Mouse (Mus musculus) liver, embryonic 12.5 days (tissue): Measurements from ENCODE around the gene Man1b1. TPM values are rescaled to one million over a fixed set of nuclear protein-coding genes. Genes with fewer than 3 reads are reported as not detected.

ENCODE experiments used
- ATAC-seq: fragments of 200-750 bp; cut with Nextera tagmentation; 2 replicates; pipeline ENCODE4 v1.8.0; 2017; ENCODE audit warnings: moderate number of reproducible peaks, mild to moderate bottlenecking, moderate library complexity
- H3K27ac ChIP-seq: fragments of 300-500 bp; sonication (generic); 2 replicates; pipeline ENCODE4 v1.5.1; 2016; ENCODE audit warnings: mild to moderate bottlenecking
- H3K27me3 ChIP-seq: fragments of 300-500 bp; sonication (generic); replicated peaks from 2 replicates; pipeline ENCODE4 v1.6.1; 2016; ENCODE audit warnings: mild to moderate bottlenecking, moderate library complexity
- H3K36me3 ChIP-seq: fragments of 300-500 bp; sonication (generic); 2 replicates; pipeline ENCODE4 v1.6.1; 2016; ENCODE audit warnings: mild to moderate bottlenecking, moderate library complexity
- H3K4me1 ChIP-seq: fragments of 300-500 bp; sonication (generic); 2 replicates; pipeline ENCODE4 v1.6.1; 2016
- H3K4me2 ChIP-seq: fragments of 300-500 bp; sonication (generic); 2 replicates; pipeline ENCODE4 v1.6.1; 2016; ENCODE audit warnings: mild to moderate bottlenecking, moderate library complexity
- H3K4me3 ChIP-seq: fragments of 300-500 bp; sonication (generic); 2 replicates; pipeline ENCODE4 v1.5.1; 2016; ENCODE audit warnings: mild to moderate bottlenecking, moderate library complexity
- H3K9ac ChIP-seq: fragments of 300-500 bp; sonication (generic); 2 replicates; pipeline ENCODE4 v1.6.1; 2016; ENCODE audit warnings: mild to moderate bottlenecking, moderate library complexity
- H3K9me3 ChIP-seq: fragments of 300-500 bp; sonication (generic); replicated peaks from 2 replicates; pipeline ENCODE4 v1.6.1; 2016; ENCODE audit warnings: mild to moderate bottlenecking, moderate library complexity
- WGBS: fragments of 180-500 bp; shearing (Covaris S2); methylation state at CpG from one replicate; pipeline ENCODE4 v1.1.7; 2016; ENCODE audit not compliant: insufficient replicate concordance; 5-methylcytosine and 5-hydroxymethylcytosine counted together
- polyA plus RNA-seq: library from polyadenylated mRNA; unstranded; fragments of >200 nt; fragmentation: Nextera tagmentation; extraction: Ambion mirVana; gene quantifications from 2 replicates; pipeline ENCODE4 v1.2.1, GENCODE M21; 2016

Gene Man1b1
- polyA plus RNA-seq, 1 experiment from 2014 or later, result 30.5 TPM

DNA sequence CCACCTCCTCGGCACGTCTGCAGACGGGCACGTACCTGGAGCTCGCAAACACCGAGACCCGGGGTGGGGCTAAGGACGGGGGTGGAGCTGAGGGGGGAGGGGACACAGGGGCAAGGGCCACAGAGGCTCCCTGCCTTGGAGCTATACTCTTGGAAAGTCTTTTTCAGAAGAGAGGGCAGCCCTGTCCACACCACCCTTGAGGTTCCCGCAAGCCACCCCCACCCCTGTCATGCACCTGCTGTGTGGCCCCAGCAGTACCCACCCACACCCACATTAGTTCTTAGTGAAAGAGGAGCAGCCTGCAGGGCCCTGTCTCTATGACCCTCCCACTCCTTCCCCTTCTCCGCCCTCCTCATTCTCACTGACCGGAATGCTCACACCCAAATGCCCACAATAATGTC, 20.6 kb upstream of the Man1b1 start:
- no peak overlapping the region for H3K4me3 ChIP-seq
- H3K9me3 ChIP-seq, result no peaks in the 10 kb centered on the region
- 6% methylated on average over 11 of the region's 11 CpGs for WGBS
- H3K4me1 ChIP-seq, result no peaks in the 10 kb centered on the region
- H3K4me2 ChIP-seq, result no peak overlapping the region
- peaks cover 98% of the 10 kb centered on the region for H3K27me3 ChIP-seq
- H3K36me3 ChIP-seq, result no peaks in the 10 kb centered on the region
- H3K27ac ChIP-seq, result no peak overlapping the region
- no peak for ATAC-seq
- H3K9ac ChIP-seq, result no peak overlapping the region

- no peak overlapping the region for H3K9ac ChIP-seq
- no peaks in the 10 kb centered on the region for H3K9me3 ChIP-seq
- peaks cover 8% of the 10 kb centered on the region for H3K4me1 ChIP-seq
- no peak overlapping the region for H3K27ac ChIP-seq
- H3K4me3 ChIP-seq, result peak overlapping the region; percentile 30
- ATAC-seq, result no peak
- H3K36me3 ChIP-seq, result no peaks in the 10 kb centered on the region
- H3K27me3 ChIP-seq, result peaks cover 90% of the 10 kb centered on the region
- 8% methylated on average over 31 of the region's 31 CpGs for WGBS
- peak overlapping the region; percentile 61 for H3K4me2 ChIP-seq
Observed at GRCm38 (mm10) chr2:25318119-25318966, 13.8 kb upstream of the Man1b1 start.

- Histone ChIP-seq H3K36me3 (no peaks in the 10 kb centered on the region), H3K27me3 (peaks cover 82% of the 10 kb centered on the region), H3K27ac (no peak within 1 kb of the TSS), H3K4me3 (peak within 1 kb of the TSS; percentile 30), H3K4me2 (peak within 1 kb of the TSS; percentile 61), H3K9ac (no peak within 1 kb of the TSS), H3K4me1 (peaks cover 8% of the 10 kb centered on the region), H3K9me3 (no peaks in the 10 kb centered on the region)
- ATAC-seq, result no peak
- 9% methylated on average over 58 of the region's 58 CpGs for WGBS
Observed at GRCm38 (mm10) chr2:25318971-25319773, 13.0 kb upstream of the Man1b1 start, which contains the start of gene Grin1. Gene Grin1 (minus strand): TSS chr2:25319187.

- Histone ChIP-seq H3K4me3 (no peak overlapping the region), H3K36me3 (no peaks in the 10 kb centered on the region), H3K9ac (no peak overlapping the region), H3K9me3 (no peaks in the 10 kb centered on the region), H3K4me2 (no peak overlapping the region), H3K4me1 (peaks cover 8% of the 10 kb centered on the region), H3K27ac (no peak overlapping the region), H3K27me3 (peaks cover 78% of the 10 kb centered on the region)
- ATAC-seq, result no peak
- WGBS, result 23% methylated on average over 2 of the region's 2 CpGs
Observed at GRCm38 (mm10) chr2:25320084-25320483, 12.1 kb upstream of the Man1b1 start.

DNA sequence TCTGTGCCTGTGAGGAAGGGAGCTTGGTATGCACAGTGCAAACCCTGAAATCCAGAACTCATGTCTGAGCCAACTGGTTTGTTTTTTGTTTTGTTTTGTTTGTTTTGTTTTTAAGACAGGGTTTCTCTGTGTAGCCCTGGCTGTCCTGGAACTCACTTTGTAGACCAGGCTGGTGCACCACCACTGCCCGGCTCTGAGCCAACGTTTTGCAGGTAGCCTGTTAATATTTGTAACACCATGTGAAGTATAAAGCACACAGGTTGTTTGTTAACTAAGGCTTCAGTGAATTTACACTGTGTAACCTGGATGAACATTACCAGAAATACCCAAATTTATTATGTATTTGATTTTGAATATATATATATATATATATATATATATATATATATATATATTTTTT, 6.1 kb upstream of the Man1b1 start:
- Histone ChIP-seq H3K9ac (no peak overlapping the region), H3K36me3 (no peaks in the 10 kb centered on the region), H3K4me1 (peaks cover under 1% of the 10 kb centered on the region; the same call in 1 of the 2 replicates), H3K27me3 (peaks cover 24% of the 10 kb centered on the region; the same call in 1 of the 2 replicates), H3K9me3 (no peaks in the 10 kb centered on the region), H3K4me3 (no peak overlapping the region), H3K4me2 (no peak overlapping the region), H3K27ac (no peak overlapping the region)
- 62% methylated on average over 2 of the region's 2 CpGs for WGBS
- no peak for ATAC-seq

DNA sequence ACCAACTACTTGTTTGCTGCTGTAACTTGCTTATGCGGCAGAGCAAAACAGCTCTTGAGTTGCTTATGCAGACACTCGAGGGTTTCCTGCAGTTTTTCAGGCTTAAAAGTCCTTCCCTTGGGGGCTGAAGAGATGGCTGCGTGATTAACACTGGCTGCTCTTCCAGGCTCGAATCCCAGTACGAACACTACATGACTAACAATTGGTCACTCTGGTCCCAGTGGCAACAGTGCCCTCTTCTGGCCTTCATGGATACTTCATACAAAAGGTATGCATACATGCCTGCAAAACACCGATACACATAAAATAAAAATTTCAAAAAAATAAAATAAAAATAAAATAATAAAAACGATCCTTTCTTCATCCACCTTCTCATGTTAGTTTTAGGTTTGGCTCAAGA, 3.7 kb upstream of the Man1b1 start:
- Histone ChIP-seq H3K4me1 (peaks cover 14% of the 10 kb centered on the region), H3K9ac (no peak overlapping the region), H3K36me3 (peaks cover 1% of the 10 kb centered on the region; the same call in 1 of the 2 replicates), H3K27me3 (peaks cover 11% of the 10 kb centered on the region; the same call in 1 of the 2 replicates), H3K4me3 (no peak overlapping the region), H3K9me3 (no peaks in the 10 kb centered on the region), H3K27ac (no peak overlapping the region), H3K4me2 (no peak overlapping the region)
- 39% methylated on average over 7 of the region's 7 CpGs for WGBS
- no peak for ATAC-seq

GRCm38 (mm10) chr2:25331470-25331869, 668 bp upstream of the Man1b1 start:
- Histone ChIP-seq H3K27ac (no peak overlapping the region), H3K4me1 (peaks cover 27% of the 10 kb centered on the region), H3K4me2 (peak overlapping the region; percentile 88), H3K9ac (peak overlapping the region; percentile 87), H3K4me3 (peak overlapping the region; percentile 90), H3K27me3 (peaks cover 4% of the 10 kb centered on the region; the same call in 1 of the 2 replicates), H3K36me3 (peaks cover 31% of the 10 kb centered on the region), H3K9me3 (no peaks in the 10 kb centered on the region)
- no peak for ATAC-seq
- 38% methylated on average over 9 of the region's 9 CpGs for WGBS

DNA sequence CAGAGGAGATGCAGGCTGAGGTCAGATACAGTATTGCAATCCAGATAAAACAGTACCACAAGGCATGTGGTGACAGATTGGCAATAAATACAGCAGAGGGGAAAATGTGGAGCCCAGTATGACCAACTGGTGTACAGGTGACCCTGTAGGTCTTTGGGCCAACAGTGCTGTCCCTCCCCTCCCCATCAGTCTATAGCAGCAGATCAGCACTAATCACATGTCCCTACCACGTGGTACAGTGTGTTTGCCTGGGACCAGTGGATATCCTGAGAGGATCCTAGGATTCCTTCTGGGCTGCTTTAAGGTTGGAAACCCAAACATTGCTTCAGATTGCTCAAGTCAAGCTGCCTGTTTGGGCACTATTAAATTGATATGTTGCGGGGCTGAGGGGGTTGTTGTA, 1.4 kb downstream of the Man1b1 start:
- H3K4me1 ChIP-seq, result peaks cover 27% of the 10 kb centered on the region
- no peaks in the 10 kb centered on the region for H3K27me3 ChIP-seq
- peak overlapping the region; percentile 88 for H3K4me2 ChIP-seq
- peak overlapping the region; percentile 82; the same call in 1 of the 2 replicates for H3K27ac ChIP-seq
- 77% methylated on average over 2 of the region's 2 CpGs for WGBS
- H3K9me3 ChIP-seq, result no peaks in the 10 kb centered on the region
- peaks cover 52% of the 10 kb centered on the region for H3K36me3 ChIP-seq
- H3K4me3 ChIP-seq, result peak overlapping the region; percentile 90
- peak overlapping the region; percentile 87 for H3K9ac ChIP-seq
- no peak for ATAC-seq

DNA sequence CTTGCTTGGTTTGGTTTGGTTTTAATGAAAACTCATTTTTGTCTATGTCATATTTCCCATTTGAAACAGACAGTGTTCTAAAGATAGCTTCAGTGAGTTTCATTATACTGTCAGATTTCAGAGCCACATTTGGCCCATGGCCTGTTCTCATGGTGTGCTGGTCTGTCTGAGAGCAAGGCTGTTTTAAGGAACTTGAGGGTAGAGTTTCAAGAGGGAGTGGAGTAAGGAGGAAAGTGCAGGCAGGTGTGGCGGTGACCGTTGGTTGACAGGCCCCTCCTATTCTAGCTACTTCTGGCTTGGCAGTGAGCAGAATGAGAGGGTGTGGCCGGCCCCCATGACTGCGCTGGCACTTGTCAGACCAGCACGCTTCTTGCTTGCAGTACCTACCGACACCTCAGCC, 6.2 kb downstream of the Man1b1 start:
- WGBS, result 87% methylated on average over 6 of the region's 6 CpGs
- peaks cover 14% of the 10 kb centered on the region for H3K4me1 ChIP-seq
- no peak overlapping the region for H3K4me3 ChIP-seq
- H3K9me3 ChIP-seq, result no peaks in the 10 kb centered on the region
- H3K27ac ChIP-seq, result no peak overlapping the region
- H3K9ac ChIP-seq, result no peak overlapping the region
- no peak for ATAC-seq
- no peaks in the 10 kb centered on the region for H3K27me3 ChIP-seq
- H3K36me3 ChIP-seq, result peaks cover 93% of the 10 kb centered on the region
- H3K4me2 ChIP-seq, result no peak overlapping the region

DNA sequence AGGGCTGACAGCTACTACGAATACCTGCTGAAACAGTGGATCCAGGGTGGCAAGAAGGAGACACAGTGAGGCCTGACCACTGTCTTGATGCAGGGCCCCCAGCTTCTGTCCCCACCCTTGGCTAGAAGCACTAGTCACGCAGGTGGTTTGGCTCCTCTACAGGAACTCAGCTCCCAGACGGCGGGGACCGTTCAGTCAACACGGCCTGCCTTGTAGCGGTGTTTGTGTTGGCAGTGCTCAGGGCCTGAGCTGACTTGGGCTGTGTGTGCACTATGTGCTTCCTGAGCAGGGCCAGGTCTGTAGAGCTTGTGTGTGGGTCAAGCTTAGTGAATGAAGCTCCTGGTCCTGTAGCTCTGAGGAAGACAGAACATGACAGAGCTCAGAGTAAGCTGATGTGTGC, 16.0 kb downstream of the Man1b1 start:
- H3K4me1 ChIP-seq, result no peaks in the 10 kb centered on the region
- H3K9me3 ChIP-seq, result no peaks in the 10 kb centered on the region
- H3K4me3 ChIP-seq, result no peak overlapping the region
- WGBS, result 92% methylated on average over 7 of the region's 7 CpGs
- H3K4me2 ChIP-seq, result no peak overlapping the region
- H3K27ac ChIP-seq, result no peak overlapping the region
- peaks cover 97% of the 10 kb centered on the region for H3K36me3 ChIP-seq
- H3K9ac ChIP-seq, result no peak overlapping the region
- no peaks in the 10 kb centered on the region for H3K27me3 ChIP-seq
- ATAC-seq, result no peak

- Histone ChIP-seq H3K4me1 (no peaks in the 10 kb centered on the region), H3K27ac (no peak overlapping the region), H3K4me2 (no peak overlapping the region), H3K36me3 (peaks cover 96% of the 10 kb centered on the region), H3K27me3 (no peaks in the 10 kb centered on the region), H3K9me3 (no peaks in the 10 kb centered on the region), H3K9ac (no peak overlapping the region), H3K4me3 (no peak overlapping the region)
- 87% methylated on average over 4 of the region's 4 CpGs for WGBS
- no peak for ATAC-seq
Observed at GRCm38 (mm10) chr2:25349499-25349898, 17.4 kb downstream of the Man1b1 start.

DNA sequence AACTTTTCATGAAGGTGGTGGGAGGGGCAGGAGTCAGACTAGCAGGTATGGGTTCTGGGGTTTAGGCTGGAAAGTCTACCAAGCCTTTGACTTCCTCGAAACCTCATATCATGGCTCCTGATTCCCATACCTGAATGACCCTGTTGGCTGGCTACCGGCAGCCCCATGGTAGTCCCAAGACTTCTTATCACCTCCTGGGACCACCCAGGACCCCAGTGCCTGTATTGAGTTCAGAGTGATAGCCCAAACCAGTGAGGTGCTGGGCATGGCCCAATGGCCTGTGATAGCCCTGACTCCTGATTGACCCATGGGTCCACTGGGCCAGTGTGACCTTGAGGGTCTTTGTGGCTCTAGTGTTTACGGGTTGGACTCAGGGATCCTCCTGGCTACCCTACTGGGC, 18.6 kb downstream of the Man1b1 start:
- WGBS, result 83% methylated on average over 3 of the region's 3 CpGs
- Histone ChIP-seq H3K4me2 (no peak overlapping the region), H3K27me3 (no peaks in the 10 kb centered on the region), H3K4me3 (no peak overlapping the region), H3K9ac (no peak overlapping the region), H3K36me3 (peaks cover 84% of the 10 kb centered on the region), H3K4me1 (peaks cover 11% of the 10 kb centered on the region), H3K27ac (no peak overlapping the region), H3K9me3 (no peaks in the 10 kb centered on the region)
- ATAC-seq, result no peak
